ENCODE assay signal across 8 mouse cellular contexts in genomic region chr2:91264711-91265681, GRCm38 (mm10). TPM values are rescaled to one million over a fixed set of nuclear protein-coding genes. Genes with fewer than 3 reads are reported as not detected.
A peak's percentile ranks its signal among the peaks of the same experiment; 100 is the strongest.
DNase-seq lines count a peak whose midpoint lies in the region; ATAC-seq and TF ChIP-seq lines count a peak whose summit lies in the region.

Gene Arfgap2 (plus strand): TSS chr2:91264974.

- intact Hi-C loops in gastrocnemius, adult 2 months (cut with DNase I), result no loop called here
- intact Hi-C loops in left cerebral cortex, adult 2 months (cut with DNase I), result no loop called here

- peaks cover 6% of the 10 kb centered on the region; the same call in 1 of the 2 replicates for H3K4me1 ChIP-seq in hindbrain, postnatal 0 days (ENCODE audit: insufficient read depth, low read length)

- no peaks in the 10 kb centered on the region for H3K9me3 ChIP-seq in hindbrain, postnatal 0 days (ENCODE audit: low read length)

- 2% methylated on average over 72 of the region's 72 CpGs for WGBS in hindbrain, postnatal 0 days

- peak within 1 kb of the TSS; percentile 98 for H3K27ac ChIP-seq in gastrocnemius, adult 2 months
- peak within 1 kb of the TSS; percentile 96 for H3K27ac ChIP-seq in hindbrain, postnatal 0 days
- peak within 1 kb of the TSS; percentile 95 for H3K27ac ChIP-seq in left cerebral cortex, adult 2 months

- peak within 1 kb of the TSS; percentile 86 for H3K9ac ChIP-seq in hindbrain, postnatal 0 days (replicated peaks; ENCODE audit: low read length)

- H3K27me3 ChIP-seq in hindbrain, postnatal 0 days (ENCODE audit: insufficient read depth, low read length), result no peaks in the 10 kb centered on the region

- peak; percentile 98 for DNase-seq in ZHBTc4 (ENCODE audit: low read depth, low spot score)
- DNase-seq in gastrocnemius, adult 2 months, result peak; percentile 99
- peak; percentile 99 for DNase-seq in hindbrain, postnatal 0 days (ENCODE audit: low spot score)
- DNase-seq in left cerebral cortex, adult 2 months (ENCODE audit: extremely low spot score in 1 of 2, low spot score in 2 of 2), result peak; percentile 97 to 98
- DNase-seq in right cerebral cortex, adult 2 months (ENCODE audit: low spot score in 2 of 2), result peak; percentile 98 to 99
- peak; percentile 97 for DNase-seq in urinary bladder, postnatal 14 days (ENCODE audit: low spot score)

- TF ChIP-seq CTCF in gastrocnemius, adult 2 months (IDR thresholded peaks at IDR 0.05), result no peak
- TF ChIP-seq CTCF in hindbrain, postnatal 0 days (IDR thresholded peaks at IDR 0.05; ENCODE audit: low read depth), result no peak
- TF ChIP-seq CTCF in left cerebral cortex, adult 2 months (IDR thresholded peaks at IDR 0.05), result no peak; the same call in 1 of the 2 replicates

- peak within 1 kb of the TSS; percentile 92 for H3K4me2 ChIP-seq in hindbrain, postnatal 0 days (ENCODE audit: low read depth, low read length)

- H3K4me3 ChIP-seq in gastrocnemius, adult 2 months, result peak within 1 kb of the TSS; percentile 90
- peak within 1 kb of the TSS; percentile 81 for H3K4me3 ChIP-seq in hindbrain, postnatal 0 days (ENCODE audit: low read length)
- H3K4me3 ChIP-seq in left cerebral cortex, adult 2 months, result peak within 1 kb of the TSS; percentile 83

- ATAC-seq in common myeloid progenitor, adult 5-6 weeks (replicated peaks; ENCODE audit: low read depth, poor library complexity, severe bottlenecking), result peak; percentile 97
- peak; percentile 99 for ATAC-seq in hindbrain, postnatal 0 days
- ATAC-seq in megakaryocyte, adult 5-6 weeks (ENCODE audit: poor library complexity, severe bottlenecking), result peak; percentile 98

- peaks cover 27% of the 10 kb centered on the region for H3K36me3 ChIP-seq in hindbrain, postnatal 0 days (ENCODE audit: insufficient read depth, low read length)

RNA-seq across cellular contexts. Expression of gene Arfgap2, which starts in this region (rescaled TPM):
- total RNA-seq in common myeloid progenitor, adult 5-6 weeks (2017), result 36.8 and 37.3 TPM in 2 replicates
- total RNA-seq in gastrocnemius, adult 2 months (2021), result 100 to 1,000 TPM; 152 to 211 TPM
- 41.8 and 54.4 TPM in 2 replicates for total RNA-seq in hindbrain, postnatal 0 days (2014; rRNA removed)
- polyA plus RNA-seq in hindbrain, postnatal 0 days (2015; fragmentation: Nextera tagmentation; extraction: Ambion mirVana), result 53.8 and 54.1 TPM in 2 replicates
- total RNA-seq in left cerebral cortex, adult 2 months (2021), result 10 to 100 TPM; 73.9 to 81.8 TPM
- total RNA-seq in megakaryocyte, adult 5-6 weeks (2015), result 24.7 and 27.2 TPM in 2 replicates
- 26.9 and 27.1 TPM in 2 replicates for total RNA-seq in megakaryocyte, adult 5-6 weeks (2017)

Comparison
In these comparisons a context has a peak if more than half of its experiments do, and no peak if none do; other contexts are left out.
1. Peak in every context shown above with its lines: DNase-seq, ATAC-seq, H3K4me3 ChIP-seq and H3K27ac ChIP-seq.